Mouse (Mus musculus): ENCODE data around the gene Dhx29. TPM values are rescaled to one million over a fixed set of nuclear protein-coding genes. Genes with fewer than 3 reads are reported as not detected.

The Dhx29 gene
- polyA plus RNA-seq, 1 experiment, result 7.0 TPM

Other genes with a start within 250 kb of the Dhx29 start
- 104 and 115 TPM in 2 replicates for gene Plpp1, start 126.7 kb upstream of the Dhx29 start, polyA plus RNA-seq (2012; rRNA removed)
- gene Mtrex, start 56 bp upstream of the Dhx29 start, polyA plus RNA-seq (2012; rRNA removed), result 20.3 and 29.2 TPM in 2 replicates
- 6.2 and 7.8 TPM in 2 replicates for gene Ccno, start 60.3 kb downstream of the Dhx29 start, polyA plus RNA-seq (2012; rRNA removed)
- 0.12 TPM in 1 of 2 replicates, not detected in the other for gene Mcidas, start 66.4 kb downstream of the Dhx29 start, polyA plus RNA-seq (2012; rRNA removed)
- 7.5 and 15.4 TPM in 2 replicates for gene Cdc20b, start 107.7 kb downstream of the Dhx29 start, polyA plus RNA-seq (2012; rRNA removed)
- gene Gpx8, start 119.0 kb downstream of the Dhx29 start, polyA plus RNA-seq (2012; rRNA removed), result 0.69 and 0.87 TPM in 2 replicates
- 0.16 TPM in 1 of 2 replicates, not detected in the other for gene Gzma, start 173.5 kb downstream of the Dhx29 start, polyA plus RNA-seq (2012; rRNA removed)